Mouse (Mus musculus): ENCODE results near the gene Lyzl6.
"Not testable (repeated sequence)": the region's sequence is repeated elsewhere in the genome, so short reads cannot be mapped to it uniquely, and the experiment has no call there.

GRCm38 (mm10) chr11:103677042-103677441, 38.4 kb upstream of the Lyzl6 start:
- not testable (repeated sequence) for TF ChIP-seq GATA1 (IDR thresholded peaks at IDR 0.05; ENCODE audit: borderline replicate concordance, low read length); FLI1 (IDR thresholded peaks at IDR 0.05; ENCODE audit: low read length)

Measured in megakaryocyte, embryonic 14.5 days (primary cell).